Mouse (Mus musculus) mouse trophoblast stem cell (cell line): Measurements from ENCODE around the gene A530032D15Rik.
"Not testable (repeated sequence)": the region's sequence is repeated elsewhere in the genome, so short reads cannot be mapped to it uniquely, and the experiment has no call there.

Experiments
- in situ Hi-C, 2 experiments: fragments of 300-500 bp; cut with MseI, MboI; formaldehyde crosslinking; loops; 2 replicates in 1 of 2; 3 replicates in 1 of 2; pipeline ENCODE4 v1.15.1; 2025

A530032D15Rik gene

DNA sequence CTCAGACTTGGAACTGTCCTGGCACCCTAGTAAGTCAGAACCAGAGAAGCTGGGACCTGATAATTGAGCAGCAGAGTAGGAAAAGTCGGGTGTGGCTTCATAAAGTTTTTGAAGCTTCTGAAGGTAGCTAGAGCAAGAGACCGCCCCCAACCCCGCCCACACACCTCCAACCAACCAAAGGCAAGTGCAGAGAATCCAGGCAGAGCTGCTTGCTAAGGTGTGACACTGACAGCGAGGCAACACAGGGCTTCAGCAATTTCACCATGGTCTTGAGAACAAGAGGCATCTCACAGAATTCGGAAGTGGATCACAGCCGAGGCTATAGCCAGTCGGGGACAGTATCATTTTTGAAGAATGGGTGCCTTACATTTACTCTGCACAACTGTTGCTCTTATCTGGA, at the start of gene A530032D15Rik:
A530032D15Rik (minus strand) TSS at position 101 of the 400 bp plus-strand sequence.
- in situ Hi-C loops = not testable (repeated sequence)

DNA sequence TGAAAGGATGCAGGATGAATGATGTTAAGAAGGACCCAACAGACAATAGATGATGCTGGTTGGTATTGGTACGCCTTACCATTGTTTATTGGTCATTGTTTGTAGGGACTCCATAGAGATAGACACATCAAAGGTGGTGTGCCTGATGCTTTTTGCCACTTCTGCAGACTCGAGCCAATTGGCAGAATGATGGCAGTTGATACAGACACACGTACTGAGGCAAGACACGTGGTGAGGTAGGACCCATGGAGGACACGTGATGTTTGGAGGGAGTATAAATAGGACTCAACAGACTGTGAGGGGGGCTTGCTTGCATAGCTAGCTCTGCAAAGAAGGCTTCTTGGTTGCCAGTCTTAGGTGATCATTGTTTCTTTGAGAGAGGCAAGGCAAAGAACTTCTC, 45.5 kb upstream of the A530032D15Rik start:
- in situ Hi-C loops = not testable (repeated sequence)

DNA sequence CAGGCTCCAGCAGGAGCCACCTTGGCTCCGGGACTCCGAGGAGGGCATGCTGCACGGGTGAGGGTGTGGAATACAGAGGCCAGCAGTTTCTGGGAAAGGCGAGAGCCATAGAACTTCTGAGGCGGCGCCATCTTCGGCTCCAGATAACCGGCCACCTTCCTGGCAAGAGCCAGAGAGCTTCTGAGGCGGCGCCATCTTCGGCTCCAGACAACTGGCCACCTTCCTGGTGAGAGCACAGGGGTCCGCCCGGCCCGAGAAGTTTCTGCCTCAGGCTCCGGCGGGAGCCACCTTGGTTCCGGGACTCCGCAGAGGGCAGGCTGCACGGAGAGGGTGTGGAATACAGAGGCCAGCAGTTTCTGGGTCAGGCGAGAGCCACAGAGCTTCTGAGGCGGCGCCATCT, 24.0 kb upstream of the A530032D15Rik start:
- in situ Hi-C loops = not testable (repeated sequence)

DNA sequence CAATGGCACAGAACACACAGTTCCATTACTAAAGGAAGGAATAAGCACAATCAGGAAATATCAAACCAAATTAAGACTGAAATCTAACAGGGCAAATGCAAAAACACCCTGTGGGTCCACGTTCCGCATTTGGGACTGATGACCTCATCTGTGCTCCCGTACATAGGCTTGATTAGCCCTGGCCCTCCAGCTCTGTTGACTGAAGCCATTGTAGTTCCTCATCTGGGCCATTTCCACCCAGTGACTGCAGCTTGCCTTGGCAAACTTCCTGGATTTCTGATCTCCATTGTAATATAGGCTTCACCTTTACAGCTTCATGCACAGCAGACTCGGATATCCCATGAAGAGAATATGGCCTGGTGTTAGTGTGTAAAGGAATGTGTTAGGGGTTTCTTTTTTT, 12.2 kb upstream of the A530032D15Rik start:
- in situ Hi-C loops = not testable (repeated sequence)

DNA sequence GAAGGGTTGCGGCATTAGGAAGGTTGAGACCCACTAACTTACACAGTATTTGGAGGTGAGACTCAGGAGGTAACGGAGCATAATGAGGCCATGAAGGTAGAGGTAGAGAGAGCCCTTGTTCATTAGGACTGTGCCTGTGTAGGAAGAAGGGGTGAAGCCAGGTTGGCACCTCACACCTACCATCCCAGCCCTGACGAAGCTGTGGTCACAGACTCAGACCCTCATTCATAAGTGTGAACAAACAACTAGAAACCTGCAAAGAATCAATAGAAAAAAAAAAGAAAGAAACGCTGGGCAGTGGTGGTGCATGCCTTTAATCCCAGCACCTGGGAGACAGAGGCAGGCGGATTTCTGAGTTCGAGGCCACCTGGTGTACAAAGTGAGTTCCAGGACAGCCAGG, 8.7 kb upstream of the A530032D15Rik start:
- in situ Hi-C loops = not testable (repeated sequence)

DNA sequence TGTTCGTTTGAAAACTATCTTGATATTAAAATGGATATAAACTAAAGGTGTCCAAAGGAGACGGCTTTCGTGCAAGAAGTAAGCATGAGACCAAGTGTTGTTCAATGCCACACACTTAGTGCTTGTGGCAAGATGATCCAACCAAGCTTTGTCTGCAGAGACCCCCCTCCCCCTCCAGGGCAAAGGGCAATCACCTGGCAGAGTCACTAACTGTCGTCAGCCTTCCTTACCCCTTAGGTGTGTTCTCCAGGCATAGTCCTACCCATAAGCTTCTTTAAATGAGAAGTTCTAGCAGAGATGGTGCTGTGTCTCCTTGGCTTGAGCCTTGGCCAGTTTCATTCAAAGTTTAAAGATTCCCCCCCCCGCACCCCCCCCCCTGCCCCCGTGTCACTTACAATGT, 7.9 kb upstream of the A530032D15Rik start:
- in situ Hi-C loops = not testable (repeated sequence)

DNA sequence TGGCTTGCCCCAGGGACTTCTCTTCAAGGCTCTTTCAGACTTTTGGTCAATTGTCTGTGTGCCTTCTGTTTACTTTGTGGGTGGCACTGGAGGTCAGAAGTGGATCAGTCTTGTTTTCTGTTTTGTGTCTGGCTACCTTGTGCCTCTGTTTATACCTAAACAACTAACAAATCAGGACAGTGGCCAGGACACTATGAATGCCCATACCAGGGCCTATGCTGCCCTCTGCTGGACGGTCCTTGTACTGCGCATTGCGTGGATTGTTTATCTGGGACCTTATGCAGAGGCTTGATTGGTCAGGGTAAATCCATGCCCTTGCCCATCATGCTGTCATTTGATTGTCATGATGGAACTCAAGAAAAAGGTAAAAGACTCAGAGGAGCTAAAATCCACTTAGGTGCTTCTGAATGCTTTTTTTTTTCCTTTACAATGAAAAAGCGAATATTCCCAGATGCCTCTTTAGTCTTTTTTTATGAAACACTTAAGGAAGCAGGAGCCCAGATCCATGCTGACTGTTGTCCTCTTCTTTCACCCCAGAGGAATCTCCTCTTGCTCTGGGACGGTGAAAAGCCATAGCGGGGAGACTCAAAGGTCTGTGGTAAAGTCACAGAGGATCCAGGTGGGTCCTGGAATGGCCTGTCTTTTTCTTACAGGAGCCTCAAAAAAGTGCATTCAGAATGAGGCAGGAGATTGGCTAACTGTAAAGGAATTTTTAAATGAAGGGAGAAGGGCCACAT, 5.2 kb upstream of the A530032D15Rik start:
- in situ Hi-C loops = not testable (repeated sequence)

DNA sequence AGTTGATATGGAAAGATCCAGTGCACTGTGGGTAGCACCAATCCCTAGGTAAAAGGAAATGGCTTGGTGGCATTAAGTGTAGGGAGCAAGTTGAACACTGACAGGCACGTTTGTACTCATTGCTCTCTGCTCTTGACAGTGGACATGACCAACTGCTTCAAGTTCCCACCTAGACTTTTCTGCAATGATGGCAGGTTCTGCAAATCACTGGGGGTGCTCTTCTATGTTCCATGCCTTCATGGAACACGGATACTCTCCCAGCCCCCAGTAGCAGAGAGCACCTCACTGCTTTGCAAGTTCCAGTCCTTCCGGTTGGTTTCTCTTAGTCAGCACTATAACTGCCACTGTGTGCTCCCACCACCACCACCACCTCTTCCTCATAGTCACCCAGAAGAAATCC, 4.4 kb upstream of the A530032D15Rik start:
- in situ Hi-C loops = not testable (repeated sequence)

DNA sequence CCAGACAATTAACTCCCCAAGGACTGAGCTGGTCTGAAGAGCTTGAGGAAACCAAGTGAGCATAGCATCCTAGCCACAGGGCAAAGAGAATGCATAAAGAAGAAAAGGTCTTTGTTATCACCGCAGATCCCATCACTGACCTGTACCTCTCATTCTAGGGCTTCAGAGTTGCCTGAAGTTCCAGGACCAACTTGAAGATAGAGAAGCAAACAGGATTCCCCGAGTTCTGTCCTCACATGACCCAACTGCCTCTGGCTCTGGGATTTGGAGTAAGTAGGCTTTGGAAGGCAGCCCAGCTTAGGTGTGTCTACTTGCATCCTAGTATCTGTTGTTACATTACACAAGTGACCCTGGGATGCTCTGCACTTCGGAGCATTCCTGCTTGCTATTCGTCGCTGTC, 3.2 kb upstream of the A530032D15Rik start:
- in situ Hi-C loops = not testable (repeated sequence)

DNA sequence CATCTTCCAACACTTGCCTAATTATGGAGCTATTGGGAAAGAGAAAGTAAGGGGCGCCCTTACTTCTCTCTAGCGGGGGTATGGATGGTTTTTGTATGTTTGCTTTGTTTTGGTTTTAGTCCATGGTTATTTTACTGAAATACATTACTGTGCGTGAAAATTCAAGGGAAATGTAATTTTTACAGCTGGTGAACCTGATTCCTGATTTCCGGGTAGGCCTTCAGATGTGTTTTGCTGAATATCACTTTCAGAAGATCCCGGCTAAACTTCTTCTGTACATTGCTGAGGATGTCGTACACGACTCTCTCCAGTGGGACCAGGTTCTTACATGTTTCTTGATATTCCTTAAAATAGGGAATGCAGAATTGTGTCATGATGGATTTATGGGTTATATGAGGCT, 2.6 kb upstream of the A530032D15Rik start:
- in situ Hi-C loops = not testable (repeated sequence)

DNA sequence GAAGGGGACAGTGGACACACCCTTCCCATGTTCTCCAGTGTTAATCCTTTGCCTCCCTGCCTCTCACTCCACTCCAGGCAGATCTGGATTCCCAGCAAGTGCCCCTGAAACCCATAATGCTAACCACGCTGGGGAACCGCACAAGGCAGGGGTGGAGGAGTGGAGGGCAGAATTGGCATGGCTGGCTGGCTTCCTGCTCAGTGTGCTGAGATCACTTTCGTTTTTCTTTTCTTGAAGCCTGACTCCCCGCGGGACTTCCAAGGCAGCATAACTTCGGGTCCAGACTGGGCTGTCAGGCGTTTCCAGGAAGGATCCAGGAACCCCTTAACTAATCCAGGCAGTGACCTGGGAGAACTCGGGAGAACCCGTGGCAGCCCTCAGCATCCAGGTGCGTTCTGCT, 1.9 kb upstream of the A530032D15Rik start:
- in situ Hi-C loops = not testable (repeated sequence)

DNA sequence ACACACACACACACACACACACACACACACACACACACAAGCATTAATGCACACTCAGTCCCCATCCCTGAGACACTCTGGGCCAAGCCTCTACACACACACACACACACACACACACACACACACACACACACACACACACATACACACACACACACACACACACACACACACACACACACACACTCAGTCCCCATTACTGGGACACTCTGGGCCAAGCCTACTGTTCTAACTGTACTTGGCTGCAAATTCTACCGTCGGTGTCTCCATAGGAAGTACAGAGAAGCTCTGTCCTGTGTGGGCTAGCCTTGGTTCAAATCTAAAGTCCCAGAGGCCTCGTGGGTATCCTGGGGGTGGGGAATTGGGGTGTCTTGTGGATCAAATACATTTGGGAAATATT, 1.2 kb upstream of the A530032D15Rik start:
- in situ Hi-C loops = not testable (repeated sequence)

DNA sequence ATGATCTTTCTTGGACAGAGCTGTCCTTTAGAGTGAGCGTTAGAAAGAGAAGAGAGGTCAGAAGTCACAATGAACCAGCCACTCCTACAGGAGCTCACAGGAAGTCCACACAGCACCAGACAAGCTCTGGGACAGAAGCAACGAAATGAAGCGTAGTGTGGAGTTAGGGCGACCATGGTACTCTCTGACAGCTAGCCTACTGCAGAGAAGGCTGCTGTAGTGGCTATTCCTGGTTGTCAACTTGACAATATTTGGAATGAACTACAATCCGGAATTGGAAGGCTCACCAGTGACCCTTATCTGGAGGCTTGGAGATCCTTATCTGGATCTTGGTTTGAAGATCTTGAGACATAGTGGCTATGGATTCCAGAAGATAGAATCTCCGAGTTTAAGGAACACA, 3.6 kb downstream of the A530032D15Rik start:
- in situ Hi-C loops = not testable (repeated sequence)

DNA sequence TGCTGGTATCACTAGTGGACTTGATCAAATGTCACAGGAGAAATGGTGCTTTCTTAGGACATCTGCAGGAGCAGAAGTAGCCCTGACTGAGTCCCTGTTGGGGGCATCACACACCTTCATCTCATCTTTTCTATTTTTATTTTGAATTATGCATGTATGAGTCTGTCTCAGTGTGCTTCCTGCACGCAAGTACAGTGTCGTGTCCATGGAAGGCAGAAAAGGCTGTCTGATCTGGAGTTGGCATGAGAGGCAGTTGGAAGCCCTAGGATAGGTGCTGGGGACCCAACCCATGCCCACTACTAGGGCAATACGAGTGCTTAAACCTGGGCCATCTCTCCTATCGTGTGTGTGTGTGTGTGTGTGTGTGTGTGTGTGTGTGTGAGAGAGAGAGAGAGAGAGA, 4.3 kb downstream of the A530032D15Rik start:
- in situ Hi-C loops = not testable (repeated sequence)

DNA sequence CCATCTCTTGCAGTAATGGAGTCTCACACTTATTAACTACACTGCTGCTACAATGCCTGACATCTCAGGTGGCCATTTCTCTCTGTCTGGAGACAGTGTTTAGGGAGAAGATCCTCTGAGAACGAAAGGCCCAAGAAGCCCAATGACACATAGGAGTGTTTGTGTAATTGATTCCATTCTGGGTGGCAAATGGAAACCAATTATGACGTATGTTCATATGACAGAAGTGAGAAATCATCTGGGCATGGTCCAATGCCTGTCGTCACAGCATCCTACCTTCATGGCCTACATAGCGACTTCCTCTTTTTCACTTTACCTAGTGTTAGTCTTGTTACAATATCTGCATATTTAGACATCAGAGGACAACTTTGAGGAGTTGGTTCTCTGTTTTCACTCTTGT, 7.9 kb downstream of the A530032D15Rik start:
- in situ Hi-C loops = not testable (repeated sequence)

DNA sequence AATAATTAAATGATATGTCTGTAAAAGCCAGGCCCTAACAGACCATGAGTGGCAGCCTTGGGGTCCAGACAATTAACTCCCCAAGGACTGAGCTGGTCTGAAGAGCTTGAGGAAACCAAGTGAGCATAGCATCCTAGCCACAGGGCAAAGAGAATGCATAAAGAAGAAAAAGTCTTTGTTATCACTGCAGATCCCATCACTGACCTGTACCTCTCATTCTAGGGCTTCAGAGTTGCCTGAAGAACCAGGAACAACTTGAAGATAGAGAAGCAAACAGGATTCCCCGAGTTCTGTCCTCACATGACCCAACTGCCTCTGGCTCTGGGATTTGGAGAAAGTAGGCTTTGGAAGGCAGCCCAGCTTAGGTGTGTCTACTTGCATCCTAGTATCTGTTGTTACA, 9.8 kb downstream of the A530032D15Rik start, which contains the start of gene Gm10553:
Gm10553 (plus strand) TSS at position 301 of the 400 bp plus-strand sequence.
- in situ Hi-C loops = not testable (repeated sequence)

DNA sequence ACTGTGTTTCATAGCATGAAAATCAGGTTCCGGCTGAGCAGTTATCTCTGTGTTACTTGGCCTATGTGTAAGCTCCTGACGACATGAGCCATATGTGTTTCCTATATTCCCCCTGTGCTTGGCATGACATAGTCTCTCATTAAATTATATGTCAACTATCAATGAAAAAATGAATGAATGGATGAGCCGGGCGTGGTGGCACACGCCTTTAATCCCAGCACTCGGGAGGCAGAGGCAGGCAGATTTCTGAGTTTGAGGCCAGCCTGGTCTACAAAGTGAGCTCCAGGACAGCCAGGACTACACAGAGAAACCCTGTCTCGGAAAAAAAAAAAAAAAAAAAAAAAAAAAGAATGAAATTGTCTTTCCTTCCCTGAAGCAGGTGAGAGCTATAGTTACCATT, 10.6 kb downstream of the A530032D15Rik start:
- in situ Hi-C loops = not testable (repeated sequence)

DNA sequence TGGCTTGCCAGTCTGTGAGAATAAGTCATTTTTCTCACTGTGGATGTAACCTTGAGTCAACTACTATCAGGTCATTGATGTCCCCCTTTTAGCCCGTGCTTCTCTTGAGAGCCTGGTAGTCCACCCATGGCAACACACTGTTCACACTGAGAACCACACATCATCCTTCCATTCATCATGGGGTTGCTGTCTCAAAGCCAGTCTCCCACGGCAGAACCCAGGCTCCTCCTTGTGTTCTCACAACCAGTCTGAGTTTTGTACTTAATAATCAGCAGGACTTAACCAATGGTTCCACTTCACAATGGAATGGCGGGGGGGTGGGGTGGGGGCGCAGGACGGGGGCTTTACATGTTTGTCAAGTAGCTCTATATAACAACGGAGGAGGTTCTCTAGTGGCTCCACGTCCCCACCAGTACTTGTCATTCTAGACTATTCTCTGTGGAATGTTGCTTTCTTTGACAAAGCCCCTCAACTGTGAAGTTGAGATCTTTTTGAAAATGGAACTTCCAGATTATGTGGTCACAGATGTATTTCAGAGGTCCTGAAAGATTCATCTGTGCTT, 16.6 kb downstream of the A530032D15Rik start:
- in situ Hi-C loops = not testable (repeated sequence)

DNA sequence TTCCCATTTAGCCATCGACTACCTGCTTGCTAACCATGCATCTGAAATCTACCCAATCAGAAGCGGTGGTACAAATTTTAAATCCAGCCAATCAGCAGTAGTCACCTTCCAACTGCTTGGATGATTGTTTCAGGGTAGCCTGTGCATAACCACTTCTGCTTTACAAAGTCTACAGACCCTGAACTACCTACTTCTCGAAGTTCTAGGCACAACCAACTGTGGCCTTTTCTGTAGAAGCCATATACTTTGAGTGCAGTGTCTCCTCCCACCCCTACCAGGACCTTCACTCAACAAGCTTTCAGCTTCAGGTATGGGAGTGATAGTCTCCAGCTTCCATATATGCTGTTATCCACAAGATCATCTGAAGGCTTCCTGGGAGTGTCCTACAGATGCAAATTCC, 17.5 kb downstream of the A530032D15Rik start:
- in situ Hi-C loops = not testable (repeated sequence)

DNA sequence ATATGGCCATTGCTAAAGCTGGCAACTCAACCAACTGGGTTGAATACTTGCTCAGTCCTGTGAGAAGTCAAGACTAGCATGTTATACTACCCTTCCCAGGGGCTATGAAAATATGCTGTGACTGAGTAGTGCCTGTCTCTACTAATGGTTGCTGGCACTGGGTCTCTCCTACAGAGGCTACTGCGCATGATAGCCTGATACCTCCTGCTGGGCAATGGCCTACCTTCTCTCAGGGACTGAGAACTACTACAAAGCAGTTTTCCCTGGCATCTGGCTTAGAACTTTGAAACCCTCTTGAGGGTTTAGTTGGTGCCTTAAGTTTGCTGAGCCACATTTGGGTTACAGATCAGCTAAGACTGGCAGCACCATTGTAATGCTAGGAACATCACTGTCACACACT, 23.4 kb downstream of the A530032D15Rik start:
- in situ Hi-C loops = not testable (repeated sequence)

DNA sequence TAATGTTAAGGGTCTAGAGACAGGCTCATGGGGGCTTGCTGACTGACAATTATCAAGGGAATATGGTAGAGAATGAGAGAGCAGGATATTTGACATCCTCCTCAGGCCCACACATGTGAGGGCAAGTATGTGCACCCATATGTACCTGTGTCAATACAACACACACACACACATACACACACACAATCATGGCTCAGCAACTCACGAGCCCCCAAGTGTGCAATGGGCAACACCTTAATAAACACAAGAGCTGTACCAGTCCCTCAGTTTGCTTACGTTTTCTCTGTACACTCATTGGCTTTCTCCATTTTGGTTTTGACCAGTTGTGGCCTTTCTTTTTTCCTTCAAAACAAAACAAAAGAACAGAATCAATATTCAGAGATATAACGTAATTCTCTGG, 24.9 kb downstream of the A530032D15Rik start:
- in situ Hi-C loops = not testable (repeated sequence)

DNA sequence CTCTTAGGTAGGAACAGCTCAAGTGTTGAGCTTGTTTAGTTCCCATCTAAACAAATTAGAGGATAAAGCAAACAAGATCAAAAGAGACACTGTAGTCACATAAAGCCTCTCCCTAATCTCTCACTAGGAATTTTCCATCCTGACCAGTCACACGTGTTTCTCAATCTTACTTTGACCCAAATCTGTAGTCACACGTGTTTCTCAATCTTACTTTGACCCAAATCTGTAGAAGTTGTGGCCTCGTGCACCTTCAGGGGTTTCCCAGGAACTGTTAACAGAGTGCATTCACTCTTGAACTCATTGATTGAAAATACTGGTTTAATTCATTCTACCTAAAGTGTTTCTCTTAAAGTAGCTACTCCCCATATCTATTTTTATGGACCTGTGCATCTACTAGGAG, 36.6 kb downstream of the A530032D15Rik start:
- in situ Hi-C loops = not testable (repeated sequence)

DNA sequence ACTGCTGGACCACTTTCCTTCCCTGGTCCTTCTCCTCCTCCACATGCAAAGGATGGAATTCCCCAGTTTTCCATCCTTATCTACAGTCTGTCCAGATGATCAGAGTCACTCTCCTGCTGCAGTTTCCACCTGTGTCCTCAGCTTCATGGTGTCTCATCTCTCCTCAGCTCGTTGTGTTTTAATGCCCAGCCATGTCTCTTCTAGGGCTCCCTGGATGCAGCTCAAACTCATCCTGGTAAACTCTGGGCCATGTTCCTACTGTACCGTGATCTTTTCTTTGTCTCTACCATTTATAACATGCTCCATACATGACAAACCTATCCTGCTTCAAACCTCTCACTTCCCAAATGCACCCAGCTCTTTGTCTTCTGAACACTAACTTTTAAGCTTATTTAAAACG, 38.0 kb downstream of the A530032D15Rik start:
- in situ Hi-C loops = not testable (repeated sequence)
